Mouse (Mus musculus) kidney, postnatal 10 days (tissue): ENCODE data around the gene Astl.

Source experiments
- DNase-seq: peaks from one replicate; pipeline ENCODE4 v3.0.0; 2021; ENCODE audit warnings: mixed read lengths

Astl gene

DNA sequence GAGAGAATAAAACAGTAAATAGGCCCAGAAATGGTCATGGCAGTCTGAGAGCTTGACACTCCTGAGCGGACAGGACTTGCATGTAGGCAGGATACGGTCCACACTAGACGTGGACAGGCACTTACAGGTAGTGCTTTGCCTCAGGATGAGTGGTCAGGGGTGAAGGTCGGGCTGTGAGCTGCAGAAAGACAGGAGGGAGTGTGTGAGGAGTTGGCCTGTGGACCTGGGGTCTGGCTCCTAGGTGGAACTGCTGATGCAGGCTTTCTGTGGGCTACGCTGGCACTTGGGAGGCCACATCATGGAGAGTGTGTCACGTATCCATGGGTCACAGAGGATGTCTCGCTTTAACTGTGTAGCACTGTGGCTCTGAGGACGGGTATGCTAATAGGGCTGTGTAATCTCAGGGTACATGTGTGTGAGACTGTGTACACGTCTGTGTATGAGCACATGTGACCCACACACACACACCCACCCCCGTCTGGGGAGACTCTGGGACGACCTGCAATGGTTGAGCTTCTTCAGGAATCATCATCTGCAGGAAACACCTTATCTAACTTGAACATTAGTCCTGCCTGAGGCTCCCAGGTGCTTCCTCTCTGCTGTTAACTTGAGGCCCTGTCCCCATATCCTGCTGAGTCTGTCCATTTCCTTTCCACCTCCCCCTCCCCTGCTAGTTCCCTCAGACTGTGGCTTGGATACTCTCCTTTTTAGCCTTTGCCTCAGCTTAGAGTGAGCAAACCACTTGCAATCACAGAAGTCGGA lies 10.2 kb upstream of the Astl start:
- no peak for DNase-seq

GRCm38 (mm10) chr2:127332807-127333570 lies 5.5 kb upstream of the Astl start:
- DNase-seq, result no peak

DNA sequence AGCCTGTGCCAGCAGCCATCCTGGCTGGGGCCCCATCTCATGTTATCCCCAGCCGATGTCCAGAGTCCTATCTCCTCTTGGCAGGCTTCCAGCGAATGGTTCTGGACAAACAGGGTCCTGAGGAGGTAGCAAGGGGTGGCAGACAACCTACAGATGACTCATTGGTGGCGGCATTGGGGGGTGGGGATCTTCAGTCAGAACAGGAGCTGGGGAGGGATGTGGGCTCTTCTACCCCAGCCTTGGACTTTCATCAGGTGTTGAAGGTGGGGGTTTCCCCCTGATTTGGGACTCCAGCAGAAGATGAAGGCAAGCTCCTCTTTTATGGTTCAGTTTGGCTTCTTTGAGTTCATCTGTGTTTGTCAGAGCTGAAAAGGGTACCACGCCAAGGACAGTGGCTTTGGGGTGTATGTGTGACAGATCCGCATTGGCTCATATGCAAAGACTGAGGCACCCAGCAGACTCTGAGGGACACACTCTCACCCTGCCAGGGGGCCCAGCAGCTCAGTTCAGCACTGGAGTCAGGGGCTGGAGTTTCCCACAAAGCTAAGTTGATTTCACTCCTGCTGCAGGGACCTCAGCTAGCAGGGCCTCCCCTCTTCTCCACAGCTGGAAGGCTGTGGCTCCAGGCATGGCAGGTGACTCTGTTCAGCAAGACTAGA lies 4.4 kb upstream of the Astl start:
- peak; percentile 64 for DNase-seq

DNA sequence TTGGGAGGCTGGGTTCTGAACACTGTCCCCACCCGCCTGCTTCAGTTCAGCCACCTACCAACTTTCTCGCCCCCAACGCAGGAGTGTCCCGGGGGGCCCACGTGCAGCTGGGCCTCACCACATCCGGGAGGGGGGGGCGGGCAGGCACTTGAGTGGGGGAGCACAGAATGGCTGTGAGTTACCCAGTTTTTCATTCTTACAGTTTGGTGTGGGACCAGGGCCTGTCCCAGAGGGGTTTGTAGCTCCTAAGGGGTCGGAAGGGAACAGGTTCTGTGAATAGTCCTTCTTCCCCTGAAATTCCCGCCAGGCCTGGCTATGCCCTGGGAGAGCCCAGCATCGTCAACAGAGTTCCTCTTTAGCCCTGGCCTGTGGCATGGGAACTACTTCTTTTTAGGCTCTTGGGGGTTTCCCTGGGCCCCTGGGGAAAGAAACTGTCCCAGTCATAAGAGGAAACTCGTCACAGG lies 3.3 kb upstream of the Astl start:
- DNase-seq, result no peak

- DNase-seq, result peak; percentile 90
Observed at GRCm38 (mm10) chr2:127335767-127336496, 2.5 kb upstream of the Astl start, which contains the start of gene Dusp2. TSS of gene Dusp2 (plus strand) at chr2:127336159.

- no peak for DNase-seq
Observed at GRCm38 (mm10) chr2:127336497-127336832, 2.0 kb upstream of the Astl start.

DNA sequence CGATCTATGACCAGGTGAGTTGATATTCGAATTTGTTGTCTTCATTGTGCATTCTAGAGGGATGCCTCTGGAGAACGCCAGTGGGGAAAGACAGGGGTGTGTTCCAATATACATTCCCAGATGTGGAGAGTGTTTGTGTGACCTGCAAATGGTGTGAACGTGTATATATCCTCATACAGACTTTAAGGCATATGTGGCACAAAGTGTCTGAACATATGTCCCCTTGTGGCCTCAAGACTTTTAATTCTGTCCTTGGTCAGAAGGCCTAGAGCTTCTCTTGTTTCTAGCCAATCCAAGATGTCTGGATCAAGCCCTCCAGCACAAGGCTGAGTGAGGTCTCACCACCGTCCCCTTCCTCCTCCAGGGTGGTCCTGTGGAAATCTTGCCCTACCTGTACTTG lies 1.6 kb upstream of the Astl start:
- no peak for DNase-seq

- no peak for DNase-seq
Observed at GRCm38 (mm10) chr2:127337531-127337930, 908 bp upstream of the Astl start.

DNA sequence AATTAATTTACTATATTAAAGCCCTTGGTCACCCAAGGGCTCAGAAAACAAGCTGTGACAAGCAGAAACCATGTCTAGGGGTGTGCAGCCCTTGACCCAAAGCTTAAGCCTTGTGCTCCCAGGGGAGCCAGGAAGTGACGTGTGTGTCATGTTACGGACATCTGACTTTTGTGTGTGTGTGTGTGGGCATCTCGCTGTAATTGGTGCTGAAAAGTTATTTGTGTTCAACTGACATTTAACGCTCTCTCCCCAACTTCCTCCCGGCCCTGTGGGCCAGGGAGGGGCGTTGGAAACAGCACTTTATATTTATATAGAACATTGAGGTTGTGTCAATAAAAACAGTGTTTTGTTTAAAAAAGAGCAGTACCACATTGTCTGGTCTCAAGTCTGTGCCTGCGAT lies 427 bp upstream of the Astl start:
- DNase-seq, result no peak

- DNase-seq, result no peak
Observed at GRCm38 (mm10) chr2:127338833-127339232, 394 bp downstream of the Astl start.

DNA sequence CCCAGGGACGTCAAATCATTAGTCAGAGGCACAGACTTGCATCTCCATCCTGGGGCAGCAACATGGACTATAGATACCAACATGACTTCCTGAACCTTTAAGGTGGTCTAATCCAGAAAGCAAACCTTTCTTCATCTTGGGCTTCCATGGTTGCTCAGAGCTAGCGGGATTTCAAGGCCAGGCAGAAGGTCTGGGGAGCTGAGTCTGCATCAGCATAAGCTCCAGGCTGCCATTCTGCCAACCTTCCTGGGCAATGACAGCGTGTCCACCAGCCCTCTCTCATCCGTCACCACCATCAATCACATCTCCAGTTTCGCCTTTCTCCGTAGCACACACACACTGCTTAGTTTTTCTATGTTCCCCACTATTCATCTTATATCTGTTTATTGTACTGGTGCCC lies 823 bp downstream of the Astl start:
- no peak for DNase-seq

DNA sequence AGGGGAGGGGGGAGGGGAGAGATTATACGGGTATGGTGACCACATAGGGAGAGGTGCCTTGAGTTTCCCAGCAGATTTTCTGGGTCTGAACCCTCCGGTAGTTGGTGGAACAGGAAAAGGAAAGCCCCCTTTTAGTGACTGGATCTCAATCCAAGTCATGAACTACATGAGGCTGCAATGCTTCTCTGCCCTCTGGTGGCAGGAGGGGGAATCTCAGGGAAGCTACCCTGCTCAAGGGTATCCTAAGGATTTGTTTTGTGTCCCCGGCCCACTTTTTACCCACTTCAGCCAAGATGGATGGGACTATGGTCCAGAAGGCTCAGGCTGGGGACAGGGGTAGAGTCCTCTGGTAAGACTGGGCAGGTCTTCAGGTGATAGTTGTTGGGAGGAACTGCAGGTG lies 2.7 kb downstream of the Astl start:
- peak; percentile 84 for DNase-seq

DNA sequence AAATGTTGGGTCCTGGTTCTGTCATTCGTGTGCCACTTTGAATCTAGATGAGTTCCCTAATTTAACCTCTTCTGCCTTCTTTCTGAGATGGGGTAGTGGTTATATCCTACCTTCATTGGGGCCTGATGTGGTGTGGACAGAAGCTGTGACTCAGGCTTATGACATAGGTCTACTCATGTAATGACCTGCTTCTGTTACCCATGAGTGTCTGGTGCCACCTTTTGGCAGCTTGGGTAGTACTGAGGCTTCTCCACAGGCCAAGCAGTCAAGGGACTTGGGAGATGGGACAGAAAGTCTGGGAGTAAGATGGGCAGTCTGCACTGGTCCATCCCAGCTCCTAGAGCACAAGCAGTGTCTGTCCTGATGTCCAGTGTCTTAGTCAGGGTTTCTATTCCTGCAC lies 7.9 kb downstream of the Astl start:
- DNase-seq, result peak; percentile 40

DNA sequence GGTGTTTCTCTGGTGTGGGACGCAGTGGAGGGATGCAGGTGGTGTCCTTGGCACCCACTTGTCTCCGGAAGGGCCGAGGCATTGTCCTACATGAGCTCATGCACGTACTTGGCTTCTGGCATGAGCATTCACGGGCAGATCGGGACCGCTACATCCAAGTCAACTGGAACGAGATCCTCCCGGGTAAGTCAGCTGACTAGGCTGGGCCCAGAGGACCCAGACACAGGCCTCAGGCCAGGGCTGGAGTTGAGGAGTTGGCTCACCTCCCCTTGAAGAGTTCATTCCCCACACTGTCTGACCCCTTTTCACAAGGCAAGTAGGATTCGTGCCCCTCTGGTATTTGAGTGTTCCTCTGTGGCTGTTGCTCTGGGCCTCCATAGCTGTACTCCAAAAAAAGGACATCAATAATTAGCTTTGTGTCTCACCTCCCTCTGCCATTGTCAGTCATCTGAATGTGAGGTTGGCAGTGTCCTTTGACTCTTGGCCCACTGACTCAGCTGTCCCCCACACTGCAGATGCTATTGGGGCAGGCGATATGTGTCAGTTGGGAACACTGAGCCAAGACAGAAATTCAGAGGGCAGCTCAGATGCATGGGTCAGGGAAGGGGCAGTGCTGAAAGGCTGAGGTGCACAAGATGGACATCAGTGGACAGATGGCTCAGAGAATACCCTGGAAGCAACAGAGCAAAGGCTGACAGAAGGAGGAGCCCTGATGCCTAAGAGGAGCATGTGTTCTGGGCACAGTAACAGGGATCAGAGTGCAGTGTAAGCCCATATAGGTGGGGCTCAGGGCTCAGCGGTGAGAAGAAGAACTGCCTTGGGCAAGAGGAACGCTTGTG lies 8.9 kb downstream of the Astl start:
- no peak for DNase-seq

- no peak for DNase-seq
Observed at GRCm38 (mm10) chr2:127353881-127354280, 15.4 kb downstream of the Astl start.

GRCm38 (mm10) chr2:127362459-127363281 lies 24.2 kb downstream of the Astl start, which contains the start of gene Adra2b:
TSS of gene Adra2b (plus strand) at chr2:127363208.
- DNase-seq, result peak; percentile 96

- no peak for DNase-seq
Observed at GRCm38 (mm10) chr2:127363282-127363652, 24.8 kb downstream of the Astl start.

DNA sequence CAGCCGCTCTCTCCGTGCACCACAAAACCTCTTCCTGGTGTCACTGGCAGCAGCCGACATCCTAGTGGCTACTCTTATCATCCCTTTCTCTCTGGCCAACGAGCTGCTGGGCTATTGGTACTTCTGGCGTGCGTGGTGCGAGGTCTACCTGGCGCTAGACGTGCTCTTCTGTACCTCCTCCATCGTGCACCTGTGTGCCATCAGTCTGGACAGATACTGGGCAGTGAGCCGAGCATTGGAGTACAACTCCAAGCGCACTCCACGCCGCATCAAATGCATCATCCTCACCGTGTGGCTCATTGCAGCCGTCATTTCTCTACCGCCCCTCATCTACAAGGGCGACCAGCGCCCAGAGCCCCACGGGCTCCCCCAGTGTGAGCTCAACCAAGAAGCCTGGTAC lies 25.3 kb downstream of the Astl start:
- peak; percentile 48 for DNase-seq

- peak; percentile 64 for DNase-seq
Observed at GRCm38 (mm10) chr2:127364452-127364851, 26.0 kb downstream of the Astl start.

DNA sequence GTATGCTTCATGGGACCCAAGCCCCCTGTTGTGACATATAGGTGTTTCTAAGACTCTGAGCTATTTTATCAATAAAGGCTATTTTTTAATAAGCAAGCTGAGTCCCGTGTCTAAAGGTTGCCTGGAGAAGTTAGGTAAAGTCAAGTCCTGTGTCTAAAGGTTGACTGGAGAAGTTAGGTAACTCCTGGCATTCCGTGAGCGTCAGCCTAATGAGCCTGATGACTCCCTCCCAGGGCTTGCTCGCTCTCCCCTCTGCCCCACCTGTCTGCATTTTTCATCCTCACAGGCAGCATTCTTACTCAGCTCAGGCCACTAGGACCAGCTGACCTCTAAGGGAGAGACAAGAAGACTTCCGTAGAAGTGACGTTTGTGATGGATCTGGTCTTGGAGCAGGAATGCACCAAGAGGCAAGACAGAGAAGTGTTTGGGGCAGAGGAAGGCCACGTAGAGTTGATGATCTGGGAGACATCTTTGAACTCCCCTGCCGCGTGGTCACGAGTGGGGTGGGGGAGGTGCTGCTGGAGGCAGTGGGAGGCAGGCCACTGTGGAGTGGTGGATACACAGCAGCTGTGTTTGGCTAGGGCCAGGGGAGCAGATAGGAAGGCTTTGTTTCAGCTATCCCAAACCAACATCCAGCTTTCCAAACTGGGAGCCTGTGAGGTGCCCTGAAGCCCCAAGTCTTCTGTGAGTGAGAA lies 28.8 kb downstream of the Astl start:
- peak; percentile 50 for DNase-seq
